Mouse (Mus musculus) heart, postnatal 10 days (tissue): ENCODE measurements around the gene Rbpj. TPM values are rescaled to one million over a fixed set of nuclear protein-coding genes. Genes with fewer than 3 reads are reported as not detected.

Source experiments
- DNase-seq, 2 experiments: peaks; one replicate each; pipeline ENCODE4 v3.0.0; 2021
- intact Hi-C: fragments of 180-260 bp; cut with DNase I; formaldehyde crosslinking; loops from one replicate; pipeline ENCODE4 v1.15.1; 2025
- total RNA-seq, 2 experiments: library from RNA; stranded (reverse); gene quantifications; 2 replicates each; pipeline ENCODE4 v1.2.3; 2021

Rbpj gene
- total RNA-seq = 10 to 100 TPM; 34.9 to 36.4 TPM

DNA sequence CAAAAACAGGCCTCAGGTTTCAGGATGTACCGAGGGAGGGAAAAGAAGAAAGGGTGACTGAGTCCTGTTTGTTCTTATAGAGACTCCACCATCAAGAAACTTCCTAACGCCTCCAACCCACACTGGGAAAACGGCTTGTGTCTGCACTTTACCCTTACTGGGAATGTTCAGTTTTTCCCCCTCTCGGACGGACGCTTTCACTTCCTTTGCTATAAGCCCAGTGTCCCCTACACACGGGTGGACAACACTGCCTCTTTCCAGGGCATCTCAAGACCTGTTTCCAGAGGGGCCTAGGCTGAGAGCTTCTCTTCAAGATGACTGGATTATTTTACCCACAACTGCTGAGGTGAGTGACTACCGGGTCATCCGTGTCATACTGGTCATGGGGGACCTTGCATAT is at the start of gene Rbpj:
TSS of gene Rbpj (plus strand) at position 270 of the 400 bp plus-strand sequence.
- intact Hi-C loops = loop anchor here (5.0 kb wide), 1 partner anchor 39 kb away; no protein-coding TSS in a partner anchor
- no peak for DNase-seq

DNA sequence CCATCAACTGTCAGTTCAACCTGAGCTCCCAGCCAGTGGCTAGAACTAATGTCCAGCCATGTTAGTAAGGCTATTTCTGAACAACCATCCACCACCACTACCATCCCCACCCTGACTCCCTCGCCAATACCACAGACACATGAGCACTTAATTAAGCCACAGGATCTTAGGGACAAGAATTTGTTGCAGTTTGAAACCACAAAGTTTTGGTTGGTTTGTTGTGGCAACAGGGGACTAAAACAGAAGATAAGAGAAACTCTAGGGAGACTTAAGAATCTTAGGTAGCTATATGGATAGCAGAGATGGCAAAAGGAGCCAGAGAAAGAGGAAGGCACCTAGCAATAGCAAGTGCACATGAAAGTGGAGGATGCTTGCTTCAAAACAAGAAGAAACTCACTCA is 45.2 kb upstream of the Rbpj start:
- DNase-seq = no peak
- intact Hi-C loops = no loop called here

DNA sequence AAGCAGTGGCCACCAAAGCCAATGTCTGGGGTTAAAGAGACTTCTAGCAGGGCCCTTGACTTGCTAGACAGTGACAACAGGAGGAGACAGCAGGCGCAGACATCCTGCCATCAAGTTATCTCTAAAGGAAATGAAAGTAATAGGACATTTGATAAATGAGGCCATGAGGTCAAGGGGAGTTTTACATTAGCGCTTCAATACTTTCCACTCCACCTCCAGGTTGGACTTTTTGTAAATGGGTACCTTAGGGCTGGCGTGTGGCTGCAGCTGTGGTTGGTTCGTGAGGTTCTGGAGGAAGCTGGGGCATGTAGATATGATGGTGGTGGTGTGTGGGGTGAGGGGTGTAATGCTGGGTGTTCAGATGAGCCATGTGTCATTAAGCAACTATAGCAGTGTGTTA is 44.7 kb upstream of the Rbpj start:
- intact Hi-C loops = no loop called here
- DNase-seq = no peak

DNA sequence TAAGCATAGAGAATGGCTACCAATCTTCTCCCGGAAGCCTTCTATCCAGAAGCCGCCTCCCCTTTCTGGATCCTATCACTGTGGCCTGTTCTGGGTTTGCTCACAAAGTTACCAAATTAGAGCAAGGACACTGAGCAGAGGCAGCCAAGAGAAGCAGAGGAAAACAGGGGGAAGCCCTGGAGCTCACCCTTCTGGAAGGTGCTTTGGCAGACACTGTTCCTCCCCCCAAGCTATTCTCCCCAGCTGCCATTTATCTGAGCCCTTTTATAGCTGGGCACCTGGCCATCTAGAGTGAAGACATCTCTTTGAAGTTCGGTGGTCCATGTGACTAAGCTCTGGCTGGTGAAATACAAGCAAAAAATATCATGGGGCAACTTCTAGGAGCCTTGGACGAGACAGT is 38.5 kb upstream of the Rbpj start:
- peak; percentile 64 to 65 for DNase-seq
- intact Hi-C loops = loop anchor here (5.0 kb wide), 2 partner anchors 40 to 50 kb away; partner anchors contain the start of gene Rbpj

DNA sequence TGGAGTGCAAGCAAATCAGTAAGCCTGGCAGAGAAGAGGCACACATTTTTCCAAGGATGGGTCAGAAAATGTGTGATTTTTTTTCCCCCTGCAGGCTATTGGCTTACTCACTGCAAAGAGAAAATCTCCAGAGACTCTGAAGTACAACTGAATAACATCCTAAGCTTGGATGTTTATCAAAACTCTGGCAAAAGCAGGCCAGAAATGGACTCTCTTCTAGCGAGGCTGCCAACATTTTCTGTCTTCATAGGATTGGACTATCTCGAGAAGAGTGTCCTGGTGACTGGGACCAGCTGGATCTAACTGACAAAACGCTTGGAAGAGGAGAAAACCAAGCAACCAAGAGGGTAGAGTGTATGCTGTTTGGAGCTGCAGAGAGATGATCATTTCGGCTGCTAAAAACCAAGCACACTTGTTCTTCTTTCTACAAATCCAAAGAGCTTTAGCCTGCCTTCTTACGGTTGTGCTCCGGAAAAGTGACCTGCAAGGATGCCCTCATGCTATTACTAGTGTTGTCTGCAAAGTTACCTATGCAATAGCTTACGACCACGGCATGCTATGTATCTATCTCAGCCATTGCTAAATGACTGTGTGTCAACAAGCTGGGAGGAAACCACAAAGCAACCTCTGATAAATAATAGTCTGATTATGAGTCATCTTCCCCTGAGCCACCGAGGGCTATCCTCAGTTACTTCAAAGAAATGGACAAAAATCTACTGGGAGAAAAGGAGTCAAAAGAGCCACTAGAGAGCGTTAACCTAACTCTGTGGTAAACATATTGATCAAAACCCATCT is 36.1 kb upstream of the Rbpj start:
- intact Hi-C loops = loop anchor here (5.0 kb wide), 2 partner anchors 37 to 53 kb away; partner anchors contain the start of gene Rbpj
- DNase-seq = peak; percentile 74 to 77

DNA sequence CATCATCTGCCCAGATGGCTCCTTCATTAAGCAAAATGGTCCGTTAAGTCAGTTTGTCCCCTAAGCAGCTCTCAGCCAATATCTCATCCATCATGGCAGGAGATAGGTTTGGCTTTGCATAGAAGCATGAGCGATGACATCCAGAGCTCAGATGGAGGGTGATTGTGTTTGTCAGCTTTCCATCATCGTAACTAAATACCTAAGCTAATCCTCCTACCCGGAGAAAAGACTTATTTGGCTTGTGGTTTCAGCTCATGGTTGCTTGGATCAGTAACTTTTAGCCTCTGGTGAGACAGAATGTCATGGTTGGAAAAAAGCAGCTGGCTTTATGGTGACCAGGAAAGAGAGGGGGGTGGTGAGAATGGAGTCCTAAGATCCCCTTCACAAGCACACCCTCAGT is 33.5 kb upstream of the Rbpj start:
- DNase-seq = no peak
- intact Hi-C loops = no loop called here

DNA sequence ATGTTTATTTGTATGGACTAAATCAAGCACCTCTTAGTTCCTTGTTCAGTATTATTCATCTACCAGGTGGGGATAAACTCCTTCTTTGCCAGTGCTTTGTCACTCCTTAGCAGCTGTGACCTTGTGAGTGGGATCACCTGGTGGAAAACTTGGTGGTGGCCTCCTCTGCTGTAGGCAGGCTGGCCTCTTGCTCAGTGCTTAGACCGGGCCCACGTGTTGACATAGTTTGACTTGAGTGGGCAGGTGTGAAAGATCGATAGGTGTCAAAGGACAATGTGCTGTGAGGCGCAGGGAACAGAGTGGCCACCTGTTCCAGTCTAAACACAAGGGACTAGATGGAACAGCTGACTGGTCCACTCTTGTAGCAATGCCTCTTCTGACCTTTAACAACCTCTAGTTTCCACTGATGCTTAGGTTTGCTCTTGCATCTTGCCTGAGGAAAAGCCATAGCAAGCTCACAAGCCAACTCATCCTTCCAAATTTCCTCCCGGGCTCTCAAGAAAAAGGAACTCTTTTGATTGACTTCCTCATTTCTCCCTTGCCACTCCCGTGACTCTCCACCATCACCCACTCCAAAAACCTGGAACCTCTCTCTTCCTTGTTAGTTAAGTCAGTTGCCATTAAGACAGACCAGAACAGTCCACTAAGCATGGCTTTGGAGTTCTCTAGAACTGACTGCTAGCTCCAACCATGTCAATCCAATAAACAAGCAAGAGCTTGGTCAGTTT is 28.9 kb upstream of the Rbpj start:
- intact Hi-C loops = no loop called here
- no peak for DNase-seq

DNA sequence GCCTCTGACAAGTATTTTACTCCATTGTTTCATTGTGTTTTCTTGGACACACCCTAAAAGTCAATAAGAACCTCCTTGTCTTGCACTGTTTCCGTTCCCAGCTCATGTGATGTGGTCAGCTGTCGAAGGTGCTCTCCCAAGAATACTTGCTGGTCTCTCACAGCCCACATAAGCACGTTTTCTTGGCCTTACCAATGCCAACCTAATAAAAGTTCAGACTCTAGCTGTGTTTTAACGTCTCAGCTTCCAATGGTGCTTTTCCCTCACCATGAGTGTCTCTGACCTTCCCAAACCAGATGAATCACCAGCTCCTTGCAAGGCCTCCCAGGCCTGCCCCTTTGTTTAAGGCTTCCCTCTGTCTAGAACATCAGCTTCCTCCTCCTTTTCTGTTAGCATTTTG is 28.2 kb upstream of the Rbpj start:
- intact Hi-C loops = no loop called here
- DNase-seq = no peak

DNA sequence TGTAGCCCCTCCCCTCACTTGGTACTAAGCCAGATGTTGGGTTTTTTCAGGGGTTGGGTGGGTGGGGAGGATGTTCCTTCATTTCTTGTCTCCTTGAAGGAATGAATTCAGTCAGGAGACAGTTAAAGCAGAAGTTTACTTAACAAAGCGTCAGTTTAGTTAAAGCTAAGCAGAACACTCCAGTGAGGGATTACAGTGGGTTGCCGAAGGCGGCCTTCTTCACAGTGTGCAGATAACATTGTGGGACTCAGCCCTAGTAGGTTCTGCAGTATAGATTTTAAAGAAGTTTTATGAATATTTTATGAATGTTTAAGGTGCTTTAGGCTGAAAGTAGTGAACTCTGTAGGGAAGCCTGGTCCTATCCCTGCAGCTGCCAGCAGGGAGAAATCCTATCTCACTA is 27.7 kb upstream of the Rbpj start:
- DNase-seq = no peak
- intact Hi-C loops = no loop called here

DNA sequence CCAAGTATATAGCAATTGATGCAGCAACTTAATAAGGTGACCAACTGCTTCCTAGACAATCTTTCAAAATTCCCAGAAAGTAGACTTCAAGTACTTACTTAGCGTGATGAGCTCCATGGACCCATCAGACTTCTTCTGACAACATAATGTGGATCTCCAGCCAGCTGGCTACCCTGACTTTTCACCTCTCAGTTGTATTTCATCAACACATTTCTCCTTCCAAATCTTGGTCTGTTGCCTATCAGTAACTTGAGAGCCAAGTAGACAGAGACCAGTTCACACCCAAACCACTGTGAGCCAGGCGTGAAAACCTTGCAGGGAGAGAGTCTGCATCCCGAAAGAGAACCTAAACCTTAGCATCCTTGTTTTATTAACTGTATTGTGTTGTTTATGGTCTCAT is 26.3 kb upstream of the Rbpj start:
- intact Hi-C loops = no loop called here
- DNase-seq = peak in 1 of 2 experiments; percentile 48

DNA sequence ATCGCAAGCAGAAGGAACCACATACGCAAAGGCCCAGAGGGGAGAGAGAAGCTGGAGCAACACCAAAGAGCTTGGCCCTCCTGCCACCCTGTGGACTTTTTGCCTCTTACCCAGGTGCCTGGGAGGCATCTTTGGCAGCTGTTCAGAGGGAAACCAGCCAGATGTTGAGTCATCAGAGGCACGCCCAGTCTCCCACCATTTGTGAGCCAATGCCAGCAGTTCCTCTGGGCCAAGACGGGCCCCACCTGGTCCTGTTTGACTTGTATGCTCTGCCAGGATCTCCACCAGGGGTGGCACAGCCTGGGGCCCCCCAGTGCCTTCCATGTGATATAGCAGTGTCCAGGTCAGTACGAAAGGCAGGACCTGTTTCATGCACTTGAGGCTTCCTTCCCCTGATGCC is 21.9 kb upstream of the Rbpj start:
- DNase-seq = peak; percentile 76 to 81

DNA sequence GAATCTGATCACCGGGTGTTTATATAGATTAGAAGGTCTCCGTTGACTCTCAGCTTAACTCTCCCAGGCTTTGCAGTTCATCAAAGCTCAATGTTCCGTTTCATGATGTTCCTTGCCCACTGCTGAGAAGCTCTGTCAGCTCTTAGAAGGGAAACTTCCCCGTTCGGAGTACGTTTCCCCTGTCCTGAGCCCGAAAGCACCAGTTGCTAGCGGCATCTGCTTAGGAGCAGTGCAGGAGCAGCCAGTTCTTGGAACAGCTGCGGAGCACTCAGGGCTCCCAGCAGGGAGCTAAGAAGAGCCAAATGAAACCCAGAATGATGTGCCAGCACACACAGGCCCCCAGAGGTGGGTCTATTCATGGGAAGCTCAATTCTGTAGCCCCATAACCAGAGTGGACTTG is 15.0 kb upstream of the Rbpj start:
- DNase-seq = peak in 1 of 2 experiments; percentile 42
- intact Hi-C loops = no loop called here

More for the DNA sequence above, 21.9 kb upstream of the Rbpj start:
- intact Hi-C loops = no loop called here

DNA sequence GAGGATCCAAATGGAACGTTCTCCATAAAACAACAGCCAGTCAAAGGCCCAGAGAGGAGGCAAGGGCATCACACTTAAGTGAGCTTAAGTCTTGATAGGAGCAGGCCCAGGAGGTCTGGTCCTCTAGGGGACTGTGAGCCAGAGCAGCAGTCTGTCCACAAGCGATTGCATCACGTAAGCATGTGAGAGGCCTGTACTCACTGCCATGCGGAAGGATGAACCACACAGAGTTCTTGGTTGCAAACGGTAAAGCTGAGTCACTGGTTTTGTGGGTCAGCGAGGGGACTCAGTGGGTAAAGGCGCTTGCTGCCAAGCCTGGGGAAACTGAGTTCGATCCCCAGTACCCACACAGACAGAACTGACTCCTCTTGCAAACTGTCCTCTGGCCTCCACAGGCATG is 14.1 kb upstream of the Rbpj start:
- no peak for DNase-seq
- intact Hi-C loops = no loop called here

DNA sequence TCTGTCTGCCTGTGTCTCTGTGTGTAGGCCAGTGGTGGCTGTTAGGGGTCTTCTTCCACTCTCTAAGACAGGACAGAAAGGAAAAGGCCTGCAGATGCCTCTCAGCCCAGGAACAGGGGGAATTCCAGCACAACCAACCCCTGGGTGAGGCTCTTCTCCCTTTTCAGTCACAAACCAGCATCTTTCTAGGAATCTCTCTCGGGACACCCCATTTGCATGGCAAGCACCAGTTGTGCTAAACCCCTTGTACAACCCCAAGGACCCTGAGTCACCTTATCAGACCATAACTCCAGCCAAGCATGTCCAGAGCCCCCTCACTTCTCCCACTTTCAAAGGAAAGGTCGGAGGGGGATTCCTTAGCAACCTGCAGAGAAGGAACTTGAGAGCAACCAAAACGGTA is 13.0 kb upstream of the Rbpj start:
- intact Hi-C loops = no loop called here

DNA sequence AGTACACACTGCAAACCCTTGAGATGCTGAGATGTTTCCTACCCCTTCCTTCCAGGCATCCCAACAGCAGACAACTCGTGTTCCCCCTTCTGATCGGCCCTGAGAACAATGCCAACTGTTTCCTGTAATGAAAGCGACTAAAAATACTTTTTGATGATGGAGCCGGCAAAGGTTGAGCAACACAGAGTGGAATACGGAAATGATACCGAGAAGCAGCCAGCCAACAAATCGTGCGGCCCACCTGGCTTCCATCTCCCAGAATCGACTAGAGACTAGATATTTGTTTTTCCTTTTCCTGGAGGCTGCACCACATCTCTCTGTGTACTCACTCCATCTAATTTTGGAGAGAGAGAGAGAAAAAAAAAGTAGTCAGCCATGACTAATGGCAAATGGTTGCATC is 11.2 kb upstream of the Rbpj start:
- peak; percentile 45 to 53 for DNase-seq
- intact Hi-C loops = loop anchor here (1.0 kb wide), 1 partner anchor 34 kb away; no protein-coding TSS in a partner anchor

More for the DNA sequence above, 13.0 kb upstream of the Rbpj start:
- no peak for DNase-seq

DNA sequence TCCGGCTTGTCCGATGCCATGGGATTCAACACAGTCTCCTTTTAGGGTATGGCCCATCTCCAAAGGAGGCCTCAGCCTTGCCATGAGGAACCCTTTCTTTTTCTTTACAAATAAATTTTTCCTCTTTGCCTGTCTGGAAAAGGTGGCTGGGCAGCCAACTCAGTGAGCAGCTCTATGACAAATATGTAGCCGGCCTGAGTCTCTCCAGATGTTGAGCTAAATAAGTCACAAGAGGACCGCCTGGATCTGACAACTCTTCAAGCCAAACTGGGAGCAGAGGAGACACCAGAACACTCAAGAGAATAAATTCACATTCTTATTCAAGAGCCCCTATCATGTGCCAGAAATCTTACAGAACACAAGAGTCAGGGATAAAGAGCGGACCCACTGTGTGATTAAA is 10.5 kb upstream of the Rbpj start:
- intact Hi-C loops = no loop called here
- peak; percentile 46 to 49 for DNase-seq

DNA sequence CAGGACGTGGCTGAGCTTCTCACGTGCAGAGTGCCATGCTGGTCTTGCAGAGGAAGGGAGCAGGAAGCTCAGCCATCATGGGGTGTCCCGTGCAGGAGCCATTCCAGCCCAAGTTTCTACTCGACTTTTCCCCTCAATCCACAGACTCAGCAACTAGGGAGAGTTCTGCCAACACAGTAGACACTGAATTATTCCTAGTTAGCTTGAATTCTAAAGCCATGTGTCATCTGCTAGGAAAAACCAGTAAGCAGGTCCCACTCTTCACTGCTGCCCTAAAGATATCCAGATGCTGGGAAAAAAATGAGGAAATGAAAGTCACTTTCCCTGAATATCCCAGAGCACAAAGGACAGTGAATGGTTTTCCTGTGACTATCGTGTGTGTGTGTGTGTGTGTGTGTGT is 5.8 kb upstream of the Rbpj start:
- intact Hi-C loops = no loop called here
- DNase-seq = no peak

DNA sequence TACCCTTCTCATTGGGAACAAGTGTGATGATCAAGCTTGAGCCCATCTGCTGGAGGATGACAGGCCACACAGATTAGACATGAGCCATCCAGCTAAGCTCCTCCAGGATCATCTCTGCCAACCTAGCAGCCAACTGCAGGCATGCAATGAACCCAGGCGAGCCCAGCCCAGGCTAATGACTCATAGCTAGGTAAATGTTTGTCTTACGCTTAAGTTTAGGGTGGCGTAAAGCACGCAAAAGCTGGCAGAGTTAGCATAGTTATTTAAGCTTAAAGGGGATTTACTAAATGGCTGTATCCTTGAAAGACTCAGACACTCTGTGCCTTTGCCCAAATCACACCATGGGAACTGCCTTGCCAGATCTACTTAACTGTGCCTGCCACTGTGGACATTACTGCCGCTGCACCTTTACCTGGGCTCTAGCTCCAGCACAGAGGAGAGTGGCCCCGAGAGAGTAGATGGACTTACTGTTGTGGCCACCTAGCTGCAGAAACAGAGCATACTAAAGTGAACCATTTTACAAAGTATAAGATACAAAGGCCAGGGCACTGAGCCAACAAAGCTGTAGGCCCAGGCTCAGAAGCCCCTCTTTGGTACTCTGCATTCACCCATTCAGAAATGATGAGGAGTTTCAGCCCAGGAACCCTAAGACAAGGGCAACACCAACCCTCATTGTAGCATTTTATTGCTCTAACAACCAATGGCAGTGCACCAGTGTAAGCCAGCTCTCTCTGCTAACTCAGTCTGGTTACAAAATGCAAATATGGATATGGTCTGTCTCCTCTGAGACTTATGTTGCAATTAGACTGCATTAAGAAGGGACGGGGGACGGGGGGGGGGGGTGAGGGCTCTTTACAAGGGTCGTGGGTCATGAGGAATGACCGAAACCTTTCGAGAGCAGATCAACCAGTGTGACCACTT is 2.6 kb upstream of the Rbpj start:
- no peak for DNase-seq
- intact Hi-C loops = no loop called here

DNA sequence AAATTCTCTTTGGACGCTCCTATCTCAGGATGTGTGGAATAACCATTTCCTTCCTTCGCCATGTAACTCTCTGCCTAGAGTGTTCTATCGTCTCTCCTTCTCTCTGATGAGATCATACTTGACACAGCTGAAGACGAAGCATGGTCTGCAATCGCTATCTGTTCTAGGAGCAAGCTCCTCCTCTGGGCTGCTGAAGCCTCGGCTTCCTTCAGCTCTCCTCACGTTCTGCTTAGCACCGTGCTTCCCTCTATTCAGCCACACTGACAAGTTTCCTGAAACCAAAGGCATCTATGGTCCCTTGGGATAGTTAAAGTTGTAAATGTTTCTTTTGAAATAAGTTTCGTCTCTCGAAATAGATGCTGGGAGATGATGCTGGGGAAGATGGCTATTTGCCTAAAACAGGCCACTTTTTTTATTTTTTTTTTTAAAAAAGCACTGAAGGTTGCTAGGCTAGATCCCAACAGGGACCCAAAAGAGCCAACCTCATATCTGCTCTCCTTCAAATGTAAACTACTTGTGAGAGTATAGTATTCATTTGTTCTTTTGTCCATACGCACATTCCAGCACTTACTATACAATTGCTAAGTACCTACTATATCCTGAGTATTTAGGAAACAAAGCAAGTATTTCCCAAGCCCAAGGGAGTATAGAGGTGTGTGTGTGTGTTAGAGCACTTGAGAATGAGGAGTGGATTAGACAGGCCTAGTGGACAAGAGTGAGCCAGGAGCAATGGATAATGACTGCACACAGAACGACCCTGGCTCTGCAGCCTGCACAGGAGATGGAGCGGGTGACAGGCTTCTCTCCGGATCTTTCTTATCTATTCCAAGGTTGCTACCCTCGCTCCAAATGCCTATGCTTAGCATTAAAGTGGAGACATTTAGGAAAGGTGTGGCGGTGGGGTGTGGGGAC is 726 bp downstream of the Rbpj start:
- intact Hi-C loops = loop anchor here (5.0 kb wide), 1 partner anchor 39 kb away; no protein-coding TSS in a partner anchor
- peak in 1 of 2 experiments; percentile 32 for DNase-seq

DNA sequence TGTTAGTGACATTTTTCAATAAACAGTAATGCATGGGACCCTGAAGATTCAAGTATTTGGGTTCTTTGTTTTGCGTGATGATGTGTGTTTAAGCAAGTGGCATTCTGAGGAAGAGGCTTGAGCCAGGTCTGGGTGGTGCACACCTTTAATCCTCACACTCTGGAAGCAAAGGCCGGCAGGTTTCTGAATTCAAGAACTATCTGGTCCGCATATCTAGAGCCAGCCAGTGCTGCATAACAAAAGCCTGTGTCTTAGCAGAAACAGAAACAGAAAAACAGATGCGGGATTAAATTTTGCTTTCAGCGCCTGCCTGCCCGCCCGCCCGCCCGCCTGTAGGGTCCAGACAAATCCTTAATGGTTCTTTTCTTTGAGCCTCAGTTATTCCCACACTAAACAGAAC is 1.6 kb downstream of the Rbpj start:
- DNase-seq = no peak
- intact Hi-C loops = loop anchor here (5.0 kb wide), 1 partner anchor 40 kb away; no protein-coding TSS in a partner anchor
